ENCODE assay signal across 24 mouse cellular contexts in genomic region chr1:153729806-153730205, GRCm38 (mm10). TPM values are rescaled to one million over a fixed set of nuclear protein-coding genes. Genes with fewer than 3 reads are reported as not detected.
A peak's percentile ranks its signal among the peaks of the same experiment; 100 is the strongest.
DNase-seq lines count a peak whose midpoint lies in the region; ATAC-seq and TF ChIP-seq lines count a peak whose summit lies in the region.
"Had no signal": no experiment of that assay in that cellular context is flagged by ENCODE, and none has a peak within 500 bp of the region (broad histone marks: within the 10 kb centered on the region; RNA-seq: fewer than 3 reads in every experiment).

No protein-coding gene starts in this region.

- no peak for DNase-seq in heart, adult 9 months (ENCODE audit: low spot score in 2 of 2)
- peak; percentile 52 for DNase-seq in thymus, adult 2 months
- DNase-seq in thymus, postnatal 4 days = peak; percentile 64
- no peak for DNase-seq in cerebellum, adult 18-20 months
- DNase-seq in spleen, postnatal 36 days (ENCODE audit: low spot score in 2 of 2) = no peak
- DNase-seq: adrenal gland, postnatal 25 days; B cell, adult 2 months; forebrain, postnatal 0 days; gastrocnemius, postnatal 36 days; kidney, adult 18-20 months; left cerebral cortex, postnatal 4 days; liver; lung, postnatal 4 days; right cerebral cortex, postnatal 25 days; spleen, adult 18-20 months had no signal

- H3K4me2 ChIP-seq in heart, embryonic 12.5 days = no peak overlapping the region
- H3K4me2 ChIP-seq: hindbrain, embryonic 13.5 days; liver, embryonic 15.5 days; lung, embryonic 15.5 days had no signal

- no peaks in the 10 kb centered on the region for H3K36me3 ChIP-seq in heart, embryonic 12.5 days
- H3K36me3 ChIP-seq in thymus, adult 2 months (ENCODE audit: control insufficient read depth, insufficient read depth, low read length) = no peaks in the 10 kb centered on the region
- H3K36me3 ChIP-seq: heart, embryonic 10.5 days; hindbrain, embryonic 13.5 days; liver, embryonic 15.5 days; lung, embryonic 15.5 days had no signal

- WGBS in heart, embryonic 12.5 days = 40% methylated on average over 2 of the region's 2 CpGs
- WGBS in thymus, adult 2 months = 2% methylated on average over 2 of the region's 2 CpGs

- peak overlapping the region; percentile 77; the same call in 1 of the 2 replicates for H3K27ac ChIP-seq in heart, embryonic 12.5 days (ENCODE audit: poor library complexity, severe bottlenecking)
- no peak overlapping the region for H3K27ac ChIP-seq in thymus, adult 2 months (ENCODE audit: control insufficient read depth, insufficient read depth, low read length)
- H3K27ac ChIP-seq: liver, embryonic 15.5 days; lung, embryonic 15.5 days had no signal

- ATAC-seq in heart, embryonic 12.5 days (ENCODE audit: insufficient number of reproducible peaks, low FRiP score) = no peak
- peak; percentile 63 for ATAC-seq in CD4-positive, CD25-positive, alpha-beta regulatory T cell, adult 4 months
- ATAC-seq: forebrain, postnatal 0 days; midbrain, embryonic 16.5 days had no signal

- no peak overlapping the region for H3K4me3 ChIP-seq in heart, embryonic 12.5 days
- no peak overlapping the region for H3K4me3 ChIP-seq in thymus, adult 2 months (ENCODE audit: control insufficient read depth, insufficient read depth, low read length)
- H3K4me3 ChIP-seq: heart, embryonic 10.5 days; hindbrain, embryonic 13.5 days; left cerebral cortex, adult 2 months; liver, embryonic 15.5 days; lung, embryonic 15.5 days; myocyte had no signal

- no peaks in the 10 kb centered on the region for H3K9me3 ChIP-seq in heart, embryonic 12.5 days (replicated peaks)
- H3K9me3 ChIP-seq: heart, embryonic 10.5 days; hindbrain, embryonic 13.5 days; liver, embryonic 15.5 days; lung, embryonic 15.5 days had no signal

- peaks cover 21% of the 10 kb centered on the region for H3K4me1 ChIP-seq in heart, embryonic 12.5 days (replicated peaks)
- peaks cover 33% of the 10 kb centered on the region for H3K4me1 ChIP-seq in thymus, adult 2 months (replicated peaks; ENCODE audit: control insufficient read depth, insufficient read depth, low read length)
- H3K4me1 ChIP-seq: liver, embryonic 15.5 days; lung, embryonic 15.5 days had no signal

- peaks cover 14% of the 10 kb centered on the region for H3K27me3 ChIP-seq in heart, embryonic 12.5 days (replicated peaks)
- H3K27me3 ChIP-seq in thymus, adult 2 months (ENCODE audit: control insufficient read depth, insufficient read depth, low read length) = no peaks in the 10 kb centered on the region
- H3K27me3 ChIP-seq: hindbrain, embryonic 13.5 days; liver, embryonic 15.5 days; lung, embryonic 15.5 days had no signal

- TF ChIP-seq CTCF in thymus, adult 2 months (IDR thresholded peaks at IDR 0.05; ENCODE audit: borderline replicate concordance, control insufficient read depth, extremely low read depth, insufficient read depth, low read length, poor library complexity) = no peak

- H3K9ac ChIP-seq in heart, embryonic 12.5 days = no peak overlapping the region
- H3K9ac ChIP-seq: forebrain, postnatal 0 days; hindbrain, embryonic 13.5 days; liver, embryonic 15.5 days; lung, embryonic 15.5 days had no signal

- no peak for TF ChIP-seq POLR2A in thymus, adult 2 months (IDR thresholded peaks at IDR 0.05; ENCODE audit: control insufficient read depth, extremely low read depth, insufficient read depth, low read length, poor library complexity)

RNA-seq across cellular contexts. Expression of gene Rgs16, which starts 10.3 kb away (rescaled TPM):
- 4.7 and 5.2 TPM in 2 replicates for polyA plus RNA-seq in heart, embryonic 12.5 days (2016; fragmentation: Nextera tagmentation; extraction: Ambion mirVana)
- polyA plus RNA-seq in CD4-positive, CD25-positive, alpha-beta regulatory T cell, adult 4 months (2017; shearing (Covaris generic)) = 10 to 100 TPM; 10.9 to 46.2 TPM
- polyA plus RNA-seq in thymus, adult 2 months (2012; rRNA removed) = 2.8 and 3.1 TPM in 2 replicates

RNA-seq across cellular contexts. Expression of gene Rnasel, which starts 19.4 kb away (rescaled TPM):
- 11.8 and 12.8 TPM in 2 replicates for polyA plus RNA-seq in heart, embryonic 12.5 days (2016; fragmentation: Nextera tagmentation; extraction: Ambion mirVana)
- 10 to 100 TPM; 53.0 to 58.5 TPM for polyA plus RNA-seq in CD4-positive, CD25-positive, alpha-beta regulatory T cell, adult 4 months (2017; shearing (Covaris generic))
- polyA plus RNA-seq in thymus, adult 2 months (2012; rRNA removed) = 11.8 and 12.3 TPM in 2 replicates

Comparison
In these comparisons a context has a peak if more than half of its experiments do, and no peak if none do; other contexts are left out.
1. DNase-seq: peak in thymus, adult 2 months (single experiment) and thymus, postnatal 4 days (single experiment); none in heart, adult 9 months (0 of 2), cerebellum, adult 18-20 months (0 of 2) and spleen, postnatal 36 days (0 of 2).